Mouse (Mus musculus): ENCODE results near the gene Mocs2.
A peak's percentile ranks its signal among the peaks of the same experiment; 100 is the strongest.

Gene Mocs2

DNA sequence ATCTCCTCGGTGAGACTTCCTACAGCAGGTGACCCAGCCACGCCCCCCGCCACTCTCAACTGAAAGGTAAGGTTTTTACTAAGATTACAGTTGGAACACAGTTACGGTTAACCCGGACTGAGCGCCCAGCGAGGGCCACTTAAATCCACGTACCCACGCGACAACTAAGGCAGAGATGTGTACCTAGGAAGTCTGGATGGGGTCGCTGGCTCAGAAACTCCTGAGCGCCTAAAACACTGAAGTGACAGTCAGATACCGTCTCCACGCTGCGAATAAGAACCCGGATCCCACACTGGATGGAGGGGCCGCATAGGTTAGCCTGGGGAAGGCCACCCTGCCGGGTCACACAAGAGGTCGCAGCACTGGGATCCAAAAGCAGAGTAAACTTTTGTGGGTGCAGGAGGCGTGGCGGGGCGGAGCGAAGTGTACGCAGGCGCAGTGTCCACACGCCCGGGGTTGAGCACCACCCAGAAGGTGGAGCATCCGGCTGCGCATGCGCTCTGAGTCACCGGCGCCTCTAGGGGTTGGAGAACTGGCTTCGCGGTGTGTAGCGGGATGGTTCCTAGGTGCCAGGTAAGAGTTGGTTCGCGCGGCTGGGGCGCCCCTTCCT is at the start of gene Mocs2:
Mocs2 (plus strand) TSS at position 486 of the 610 bp plus-strand sequence.
- peak; percentile 88 for DNase-seq (ENCODE audit: low read depth)

DNA sequence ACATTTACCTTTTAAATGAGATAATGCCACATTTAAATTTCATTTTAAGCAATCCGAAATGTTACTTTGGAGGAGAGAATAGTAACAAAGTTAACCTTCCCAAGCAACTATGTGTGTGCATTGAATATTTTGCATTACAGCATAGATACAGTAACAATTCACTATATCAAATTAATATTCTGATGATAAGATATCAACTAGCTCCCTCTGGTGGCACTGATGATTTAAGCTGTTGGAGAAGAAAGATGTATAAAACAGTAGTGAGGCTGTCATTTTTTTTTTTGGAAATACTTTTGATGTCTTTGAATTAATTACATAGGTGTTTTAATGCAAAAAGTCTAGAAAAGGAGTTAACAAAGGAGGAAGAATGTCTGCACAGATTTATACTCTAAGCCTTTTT is 26.5 kb upstream of the Mocs2 start:
- DNase-seq (ENCODE audit: low read depth) = peak; percentile 47

DNA sequence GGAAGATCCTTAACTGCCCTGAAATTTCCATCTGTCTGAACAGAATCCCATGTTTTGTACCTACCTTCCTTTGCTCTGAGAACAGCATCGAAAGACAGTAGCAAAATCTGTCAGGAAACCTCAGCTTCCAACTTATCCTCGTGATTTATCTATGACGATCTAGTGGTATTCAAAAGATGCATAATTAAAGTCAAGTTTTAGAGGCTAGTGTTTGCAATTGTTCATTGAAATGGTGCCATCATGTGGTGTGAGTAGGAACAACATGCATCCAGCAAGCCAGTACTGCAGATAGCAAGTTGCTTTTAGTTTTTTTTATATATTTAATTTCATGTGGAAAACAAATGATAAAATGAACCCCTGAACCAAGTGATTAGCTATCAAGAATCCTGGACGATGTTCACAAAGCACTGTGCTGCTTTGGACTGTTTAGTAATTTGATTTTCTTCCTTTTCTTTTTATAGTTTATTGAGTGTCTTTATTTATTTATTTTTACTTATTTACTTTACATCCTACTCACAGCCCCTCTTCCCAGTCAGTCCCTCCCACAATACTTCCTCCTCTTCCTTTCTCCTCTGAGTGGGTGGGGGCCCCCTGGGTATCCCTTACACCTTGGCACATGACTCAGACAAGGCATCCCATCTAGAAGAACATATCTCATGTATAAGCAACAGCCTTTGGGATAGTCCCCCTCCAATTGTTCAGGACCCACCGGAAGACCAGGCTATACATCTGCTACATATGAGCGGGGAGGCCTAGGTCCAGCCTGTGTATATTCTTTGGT is 24.6 kb upstream of the Mocs2 start:
- peak; percentile 70 for DNase-seq (ENCODE audit: low read depth)

DNA sequence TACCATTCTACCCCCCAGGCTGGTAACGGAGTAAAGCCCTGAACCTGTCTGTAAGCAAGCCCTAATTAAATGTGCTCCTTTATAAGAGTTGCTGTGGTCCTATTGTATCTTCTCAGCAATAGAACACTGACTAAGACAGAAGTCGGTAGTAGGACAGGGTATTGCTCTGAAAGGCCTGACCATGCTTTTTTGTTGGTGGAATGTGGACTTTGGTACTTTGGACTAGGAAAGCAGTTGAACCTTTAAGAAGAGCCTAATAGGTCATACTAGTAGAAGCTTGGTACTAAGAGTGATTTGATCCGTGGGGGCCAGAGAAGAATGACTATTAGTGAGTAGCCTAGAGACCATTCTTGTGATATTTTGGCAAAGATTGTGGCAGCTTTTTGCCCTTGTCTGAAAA is 16.2 kb upstream of the Mocs2 start:
- DNase-seq (ENCODE audit: low read depth) = no peak

DNA sequence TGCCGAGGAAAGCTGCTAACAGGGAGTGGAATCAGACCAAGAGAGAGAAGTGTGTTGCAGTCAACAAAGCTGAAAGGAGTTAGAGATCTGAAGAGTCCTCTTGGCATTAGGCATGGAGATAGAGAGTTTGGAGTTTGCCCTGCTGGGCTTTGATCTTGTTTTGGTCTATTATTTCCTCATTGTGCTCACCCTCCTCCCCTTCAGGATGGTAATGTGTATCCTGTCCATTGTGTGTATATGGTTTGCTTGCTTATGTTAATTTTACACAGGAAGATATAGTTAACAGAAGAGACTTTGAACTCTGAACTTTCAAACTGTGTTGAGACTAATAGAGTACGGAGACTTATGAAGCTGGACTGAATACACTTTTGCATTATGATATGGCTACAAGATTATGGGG is 15.1 kb upstream of the Mocs2 start:
- no peak for DNase-seq (ENCODE audit: low read depth)

DNA sequence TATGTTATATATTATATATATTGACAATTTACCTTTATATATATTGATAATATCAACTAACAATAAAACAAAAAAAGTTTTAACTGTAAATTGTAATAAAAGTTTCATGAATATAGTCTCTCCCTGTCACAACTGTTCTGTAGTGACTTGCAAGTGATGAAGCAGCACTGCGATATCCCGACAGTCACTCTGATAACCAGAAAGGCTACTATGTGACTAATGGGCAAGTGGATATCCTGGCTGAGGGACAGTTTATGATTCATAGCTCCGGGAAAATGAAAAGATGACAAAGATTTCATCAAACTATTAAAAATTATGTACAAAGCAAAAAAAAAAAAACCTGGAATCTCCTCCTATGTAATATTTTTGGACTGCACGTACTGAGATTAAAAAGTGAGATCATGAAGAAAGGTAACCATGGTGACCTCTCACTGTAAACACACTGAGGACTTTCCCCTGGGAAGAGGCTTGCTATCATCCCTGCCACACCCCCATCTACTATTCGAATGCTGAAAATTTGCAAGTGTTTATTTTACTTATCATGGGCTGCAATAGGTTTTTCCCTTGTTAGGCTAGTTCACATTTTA is 8.3 kb upstream of the Mocs2 start:
- peak; percentile 47 for DNase-seq (ENCODE audit: low read depth)

DNA sequence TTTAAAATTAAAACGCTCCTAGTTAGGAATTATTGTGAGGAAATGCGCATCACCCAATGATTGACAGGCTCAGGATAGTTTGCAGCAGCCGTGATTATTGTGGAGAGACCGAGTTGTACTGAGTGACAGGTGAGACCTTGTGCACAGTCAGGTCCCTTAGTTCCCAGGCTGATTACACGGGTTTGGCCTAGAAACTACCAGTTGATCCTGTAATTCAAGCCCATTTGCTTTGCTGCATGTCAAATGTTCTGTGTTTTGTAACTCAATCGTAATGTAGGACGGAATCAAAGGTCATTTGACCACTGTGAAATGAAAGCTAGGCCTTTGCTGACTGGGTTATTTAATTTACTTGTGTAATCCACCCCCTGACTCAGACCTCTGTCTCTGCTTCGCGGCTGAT is 477 bp downstream of the Mocs2 start:
- peak; percentile 51 for DNase-seq (ENCODE audit: low read depth)

DNA sequence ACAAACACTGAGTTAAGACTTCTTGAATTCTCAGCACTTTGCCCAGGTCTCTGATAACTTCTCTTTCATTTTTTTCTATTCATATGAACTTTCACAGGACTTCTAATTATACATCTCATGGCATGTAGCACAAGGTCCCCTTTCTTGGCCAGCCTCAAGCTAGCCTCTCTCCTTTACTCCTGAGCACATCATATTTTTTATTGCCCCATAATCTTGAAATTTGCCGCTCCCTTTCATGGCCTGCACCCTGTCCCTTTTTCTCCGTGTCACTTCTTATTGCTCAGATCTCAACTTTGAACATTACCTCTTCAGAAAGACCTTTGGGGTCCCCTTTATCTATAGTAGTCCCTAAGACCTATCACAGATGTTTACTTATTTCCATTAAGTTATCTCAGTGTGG is 4.8 kb downstream of the Mocs2 start:
- DNase-seq (ENCODE audit: low read depth) = no peak

DNA sequence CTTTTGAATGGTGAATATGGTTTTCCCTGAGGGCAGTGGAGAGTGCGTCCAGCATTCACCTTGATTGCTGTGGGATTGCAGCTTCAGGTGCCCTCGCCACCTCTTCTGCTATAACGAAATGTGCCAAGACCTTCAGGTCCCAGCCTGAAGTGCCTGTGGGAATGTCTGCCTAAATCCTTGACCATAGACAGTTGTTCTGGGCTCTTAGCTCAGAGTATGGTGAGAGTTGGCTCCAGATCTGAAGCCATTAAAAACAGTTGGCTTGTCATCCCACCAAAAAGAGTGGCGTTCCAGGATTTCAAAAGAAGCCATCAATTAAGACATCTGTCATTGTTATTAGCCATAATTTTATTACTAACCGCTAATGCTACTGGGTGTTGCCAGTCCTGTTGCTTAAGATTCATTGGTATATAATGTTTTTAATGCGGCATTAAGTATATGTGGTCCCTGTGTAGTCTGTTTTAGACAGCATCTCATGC is 7.4 kb downstream of the Mocs2 start:
- no peak for DNase-seq (ENCODE audit: low read depth)

DNA sequence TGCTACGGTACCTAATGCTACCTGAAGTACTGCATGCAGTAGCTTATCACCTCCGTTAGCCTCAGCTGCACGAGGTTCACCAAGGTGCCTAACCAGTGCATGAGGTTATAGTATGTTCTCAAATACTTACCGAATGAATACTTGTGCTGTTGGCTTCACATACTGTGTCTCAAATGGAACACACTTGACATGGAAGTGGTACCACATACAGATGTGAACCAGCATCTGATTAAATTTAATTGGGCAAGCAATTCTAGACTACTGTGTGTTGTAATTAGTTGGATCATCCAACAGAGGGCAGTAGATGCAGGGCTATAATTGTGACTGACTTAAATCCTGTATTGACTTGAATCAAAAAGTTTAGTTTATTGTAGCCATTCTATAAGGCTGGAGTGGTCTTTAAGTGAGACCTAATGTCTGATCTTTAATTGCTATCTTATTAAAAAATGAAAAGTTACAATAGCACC is 13.4 kb downstream of the Mocs2 start:
- DNase-seq (ENCODE audit: low read depth) = peak; percentile 68

DNA sequence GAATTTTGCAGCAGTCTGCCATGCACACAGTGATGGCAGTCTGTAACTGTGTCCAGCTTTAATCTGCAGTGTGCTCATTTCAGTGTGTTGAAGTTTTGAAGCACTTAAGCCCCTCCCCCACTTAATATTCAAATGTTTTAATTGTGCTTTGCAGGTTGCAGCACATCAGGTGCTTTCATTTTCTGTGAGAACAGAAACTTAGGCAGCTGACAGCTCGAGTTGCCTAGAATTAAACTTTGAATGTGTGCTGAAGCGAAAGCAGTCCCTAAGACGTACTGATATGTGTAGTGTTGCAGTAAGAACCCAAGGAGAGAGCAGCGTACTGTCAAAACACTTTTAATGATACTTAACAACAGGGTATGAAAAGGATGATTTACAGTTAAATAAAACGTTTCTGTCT is 14.7 kb downstream of the Mocs2 start:
- no peak for DNase-seq (ENCODE audit: low read depth)

DNA sequence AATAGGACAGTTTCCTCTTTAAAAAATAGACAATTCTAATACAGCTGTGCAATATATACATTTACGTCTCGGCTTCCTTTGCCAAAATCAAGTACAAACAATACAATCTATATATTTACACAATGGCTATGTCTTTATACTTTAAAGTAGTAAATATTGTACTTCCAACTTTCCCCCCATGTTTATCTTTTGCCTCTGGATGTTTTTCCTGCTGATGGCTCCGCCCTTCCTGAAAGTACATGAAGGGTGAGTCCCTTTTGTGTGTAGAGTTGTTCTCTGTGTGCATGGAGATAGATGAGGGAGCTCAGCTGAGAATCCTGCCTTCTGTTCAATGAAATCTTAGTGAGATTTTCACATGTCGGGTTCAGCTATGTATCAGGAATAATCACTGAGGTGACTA is 15.3 kb downstream of the Mocs2 start:
- no peak for DNase-seq (ENCODE audit: low read depth)

DNA sequence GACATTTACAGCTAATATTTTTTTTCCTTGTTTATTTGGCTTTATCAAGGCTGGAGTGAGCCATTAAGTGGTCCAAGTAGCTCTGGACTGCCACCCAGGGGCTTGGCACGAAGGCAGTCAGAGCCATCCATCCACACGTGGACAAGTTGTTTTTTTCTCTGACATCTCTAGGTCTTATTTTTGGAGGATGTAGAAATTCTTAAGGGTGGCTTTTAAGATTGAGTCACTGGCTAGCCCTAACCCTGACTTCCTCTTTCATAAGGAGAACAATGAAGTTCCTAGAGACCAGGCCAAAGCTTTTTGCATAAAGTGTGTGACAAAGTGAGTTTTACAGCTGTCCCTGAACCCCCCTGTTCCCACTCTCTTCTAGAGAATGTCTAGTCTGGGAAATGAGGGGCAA is 16.5 kb downstream of the Mocs2 start:
- DNase-seq (ENCODE audit: low read depth) = peak; percentile 67

DNA sequence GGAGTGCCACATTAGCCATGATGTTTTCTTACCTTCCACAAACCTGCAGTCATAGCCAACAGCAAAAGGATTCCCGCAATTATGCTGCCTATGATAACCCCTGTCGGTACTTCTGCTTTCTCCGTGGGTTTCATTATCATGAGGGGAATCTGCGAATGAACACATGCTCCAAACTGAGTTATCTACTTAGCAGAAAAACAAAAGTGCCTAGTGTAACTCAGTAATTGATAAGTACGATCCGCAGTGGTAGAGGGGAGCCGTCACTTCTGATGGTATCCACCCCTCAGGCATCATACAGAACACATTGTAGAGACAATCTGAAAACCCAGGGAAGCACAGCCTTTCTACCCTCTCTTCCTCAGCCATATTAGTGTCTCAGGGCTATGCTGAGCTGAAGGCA is 19.0 kb downstream of the Mocs2 start:
- DNase-seq (ENCODE audit: low read depth) = no peak

DNA sequence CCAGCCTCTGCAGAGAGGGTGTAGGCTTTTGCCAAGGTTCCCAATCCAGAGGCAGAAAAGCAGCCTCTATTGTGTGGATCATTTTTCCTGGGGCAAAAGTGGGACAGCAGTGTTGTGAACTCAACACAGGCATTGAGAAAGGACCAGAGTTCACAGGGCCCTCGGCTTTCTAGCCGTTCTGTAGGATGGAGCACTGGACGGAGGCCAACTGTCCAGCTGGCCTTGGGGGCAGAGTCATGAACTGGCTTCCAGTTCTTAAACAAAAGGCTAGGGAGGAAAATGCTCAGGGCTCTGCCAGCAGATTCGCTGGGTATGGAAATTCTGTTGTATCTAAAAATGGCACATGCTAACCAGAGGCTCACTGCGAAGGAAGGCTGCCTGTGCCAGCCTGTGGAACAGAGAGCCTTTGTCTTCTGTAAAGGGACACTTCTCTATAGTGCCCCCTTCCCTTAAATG is 20.5 kb downstream of the Mocs2 start:
- no peak for DNase-seq (ENCODE audit: low read depth)

DNA sequence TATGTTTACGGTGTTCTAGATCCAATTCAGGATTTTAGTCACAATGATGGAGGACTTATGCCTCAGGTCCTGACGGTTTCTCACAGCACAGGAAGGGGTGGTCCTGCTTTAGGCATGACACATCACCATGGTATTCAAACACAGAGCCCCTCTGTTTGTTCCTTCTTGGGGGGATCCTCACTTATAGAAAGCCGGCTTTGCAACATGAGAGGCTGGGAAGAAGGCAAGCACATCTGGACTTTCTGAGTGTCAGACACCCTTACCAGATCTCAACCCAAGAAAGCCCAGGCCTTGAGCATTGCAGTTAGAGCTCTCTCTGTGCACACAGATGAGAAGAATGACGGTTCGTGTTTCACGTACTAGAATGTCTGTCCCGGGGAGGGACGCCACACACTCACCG is 21.1 kb downstream of the Mocs2 start:
- DNase-seq (ENCODE audit: low read depth) = no peak

DNA sequence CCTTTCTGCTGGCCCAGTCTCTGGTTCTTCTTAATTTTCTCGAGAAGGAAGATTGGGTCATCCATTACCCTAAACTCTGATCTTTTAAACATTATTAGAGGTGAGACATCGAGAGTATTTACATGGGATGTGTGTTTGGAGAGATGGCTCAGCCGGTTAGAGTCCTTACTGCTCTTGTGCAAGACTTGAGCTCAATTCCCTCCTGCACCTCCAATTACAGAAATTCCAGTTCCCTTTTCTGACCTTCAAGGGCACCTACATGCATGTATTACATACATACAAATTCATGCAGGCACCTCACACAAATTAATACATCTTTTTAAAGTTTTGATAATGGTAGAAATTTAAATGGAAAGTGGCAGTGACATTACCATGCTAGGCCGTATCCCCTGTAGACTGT is 22.5 kb downstream of the Mocs2 start:
- no peak for DNase-seq (ENCODE audit: low read depth)

DNA sequence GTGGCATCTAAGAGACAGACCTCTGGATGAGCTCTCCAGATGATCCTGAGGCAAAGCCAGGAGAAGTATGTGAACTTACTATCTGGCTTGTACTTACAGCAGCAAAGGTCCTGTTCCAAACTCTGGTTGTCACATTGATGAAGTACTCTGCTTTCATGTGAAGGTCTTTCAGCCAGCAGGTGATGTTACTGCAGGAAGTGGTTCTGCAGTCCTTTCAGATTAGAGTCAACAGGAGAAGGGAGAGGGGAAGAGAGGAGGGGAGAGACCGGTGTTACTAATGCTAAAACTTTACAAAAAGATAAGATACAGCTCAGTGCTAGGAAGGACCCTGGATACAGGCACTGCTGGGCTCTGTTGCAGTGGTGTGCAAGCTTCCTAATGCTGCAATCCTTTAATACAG is 25.3 kb downstream of the Mocs2 start:
- no peak for DNase-seq (ENCODE audit: low read depth)

DNA sequence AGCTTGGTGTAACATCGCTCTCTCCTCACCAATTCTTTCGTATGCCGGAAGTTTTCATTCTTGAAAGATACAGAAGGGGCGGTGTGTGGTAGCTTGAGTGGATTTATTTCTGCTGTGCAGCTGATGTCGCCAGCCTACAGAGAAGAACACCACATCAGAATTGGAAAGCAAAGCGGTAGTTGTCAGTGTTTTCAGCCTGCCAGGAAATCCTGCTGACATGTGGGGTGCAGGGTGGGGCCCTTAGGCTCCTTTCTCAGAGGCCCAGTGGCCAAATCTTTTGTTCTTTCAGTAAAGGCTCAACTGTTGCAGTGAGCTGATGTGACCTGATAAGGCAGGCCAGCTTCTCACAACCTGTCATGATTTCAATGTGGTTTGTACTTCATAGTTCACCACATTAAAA is 27.8 kb downstream of the Mocs2 start:
- DNase-seq (ENCODE audit: low read depth) = peak; percentile 62

DNA sequence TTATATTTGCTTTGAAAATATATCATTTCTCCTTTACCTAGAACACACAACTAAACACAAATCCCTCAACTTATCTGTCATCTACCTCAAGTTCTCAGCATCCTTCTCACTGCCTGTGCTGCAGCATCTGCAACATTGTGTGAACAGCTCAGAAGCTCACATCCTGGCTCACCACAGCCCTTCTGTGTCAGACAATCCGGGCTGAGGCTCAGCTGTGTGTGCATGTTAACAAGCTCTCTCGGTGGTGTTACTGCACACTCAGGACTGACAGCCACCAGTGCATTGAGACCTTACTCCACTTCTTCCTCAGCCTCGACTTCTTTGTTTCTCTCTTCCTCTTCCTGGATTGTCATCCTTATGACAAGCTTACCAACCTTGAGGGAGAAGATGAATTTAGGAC is 30.9 kb downstream of the Mocs2 start:
- no peak for DNase-seq (ENCODE audit: low read depth)

DNA sequence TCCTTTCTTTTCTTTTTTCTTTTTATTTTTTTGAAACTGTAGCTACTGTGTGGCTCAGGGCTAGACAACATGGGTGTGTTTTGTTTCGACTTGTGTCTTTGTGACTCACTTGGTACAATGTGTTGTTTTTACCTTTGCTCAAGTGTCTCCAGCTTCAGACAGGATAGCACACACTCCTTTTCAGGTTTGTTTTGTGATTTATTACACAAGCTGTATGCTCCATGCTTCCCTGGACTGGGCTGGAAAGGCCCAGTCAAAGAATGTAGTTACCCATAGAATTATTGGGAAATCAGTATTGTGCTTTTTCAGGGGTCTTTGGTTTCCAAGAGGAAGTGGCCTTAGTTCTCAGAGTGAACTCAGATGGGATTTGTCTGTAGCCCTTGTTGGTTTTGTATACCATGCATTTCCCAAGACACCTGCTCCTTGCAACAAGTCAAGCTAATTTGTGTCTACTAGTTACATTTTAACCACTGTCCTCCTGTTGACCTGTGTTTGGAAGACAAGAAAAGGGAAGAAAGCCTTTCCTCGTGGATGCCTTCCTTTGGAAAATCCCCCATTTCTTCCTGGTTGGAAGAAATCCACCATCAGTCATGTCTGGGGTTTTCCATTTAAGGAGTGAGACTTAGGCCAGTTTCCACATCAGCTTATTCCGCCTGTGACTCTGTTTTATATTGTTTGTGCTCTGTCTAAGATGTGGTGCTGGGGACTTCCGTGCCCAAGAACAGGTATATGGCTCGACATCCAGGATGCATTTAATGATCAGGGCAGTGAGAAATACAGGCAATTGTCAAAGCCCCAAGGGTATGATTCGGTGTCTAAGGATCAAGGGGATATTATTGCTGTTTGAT is 34.5 kb downstream of the Mocs2 start:
- DNase-seq (ENCODE audit: low read depth) = no peak

DNA sequence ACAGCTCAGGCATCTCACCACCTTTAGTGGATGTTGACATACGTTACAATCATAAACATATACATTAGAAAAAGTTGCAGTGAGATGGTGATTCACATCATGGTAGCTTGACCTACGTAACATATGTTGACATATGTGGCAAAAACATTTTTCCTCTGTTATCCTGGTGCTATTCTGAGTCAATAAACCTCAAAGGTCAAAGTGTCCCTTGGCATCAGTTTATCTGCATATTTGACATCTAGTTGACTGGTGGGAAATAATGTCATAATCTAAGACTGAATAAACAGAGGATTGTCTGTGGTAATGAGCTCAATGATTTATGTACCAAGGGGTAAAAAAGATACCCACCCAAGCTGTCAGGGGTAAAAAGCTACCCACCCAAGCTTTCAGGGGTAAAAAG is 35.1 kb downstream of the Mocs2 start:
- no peak for DNase-seq (ENCODE audit: low read depth)
